Mouse (Mus musculus) frontal cortex, postnatal 14 days (tissue): ENCODE results near the gene Tesc.

Experiments
- DNase-seq, 2 experiments: peaks; one replicate each; pipeline ENCODE4 v3.0.0; 2022; ENCODE audit warnings: low spot score in 2 of 2

Gene Tesc

GRCm38 (mm10) chr5:118027698-118028190 is at the start of gene Tesc:
Gene Tesc, plus strand, starts transcription at chr5:118027743.
- DNase-seq: no peak

- DNase-seq: no peak
These were observed 49.3 kb upstream of the Tesc start for GRCm38 (mm10) chr5:117978159-117978697.

GRCm38 (mm10) chr5:117979082-117979481 is 48.5 kb upstream of the Tesc start:
- no peak for DNase-seq

- DNase-seq: no peak
These were observed 46.6 kb upstream of the Tesc start for GRCm38 (mm10) chr5:117980921-117981320.

- no peak for DNase-seq
These were observed 45.6 kb upstream of the Tesc start for GRCm38 (mm10) chr5:117981943-117982342.

GRCm38 (mm10) chr5:117986327-117986726 is 41.2 kb upstream of the Tesc start:
- DNase-seq: no peak

GRCm38 (mm10) chr5:117987891-117988290 is 39.7 kb upstream of the Tesc start:
- DNase-seq: no peak

- DNase-seq: no peak
These were observed 39.2 kb upstream of the Tesc start for GRCm38 (mm10) chr5:117988367-117988766.

GRCm38 (mm10) chr5:117989773-117990172 is 37.8 kb upstream of the Tesc start:
- no peak for DNase-seq

- DNase-seq: no peak
These were observed 36.6 kb upstream of the Tesc start for GRCm38 (mm10) chr5:117990957-117991356.

GRCm38 (mm10) chr5:117993550-117993949 is 34.0 kb upstream of the Tesc start:
- no peak for DNase-seq

- DNase-seq: no peak
These were observed 32.1 kb upstream of the Tesc start for GRCm38 (mm10) chr5:117995372-117995901.

- no peak for DNase-seq
These were observed 31.6 kb upstream of the Tesc start for GRCm38 (mm10) chr5:117995911-117996310.

GRCm38 (mm10) chr5:117996581-117996980 is 31.0 kb upstream of the Tesc start:
- DNase-seq: no peak

- no peak for DNase-seq
These were observed 30.0 kb upstream of the Tesc start for GRCm38 (mm10) chr5:117997434-117997970.

- no peak for DNase-seq
These were observed 28.5 kb upstream of the Tesc start for GRCm38 (mm10) chr5:117999061-117999460.

- no peak for DNase-seq
These were observed 28.0 kb upstream of the Tesc start for GRCm38 (mm10) chr5:117999584-117999983.

- DNase-seq: peak in 1 of 2 experiments; percentile 67
These were observed 25.5 kb upstream of the Tesc start for GRCm38 (mm10) chr5:118002059-118002458.

- DNase-seq: peak in 1 of 2 experiments; percentile 49
These were observed 22.9 kb upstream of the Tesc start for GRCm38 (mm10) chr5:118004619-118005018.

- no peak for DNase-seq
These were observed 21.8 kb upstream of the Tesc start for GRCm38 (mm10) chr5:118005728-118006127.

GRCm38 (mm10) chr5:118008344-118008743 is 19.2 kb upstream of the Tesc start:
- DNase-seq: no peak

GRCm38 (mm10) chr5:118010872-118011271 is 16.7 kb upstream of the Tesc start:
- DNase-seq: no peak

GRCm38 (mm10) chr5:118011796-118012195 is 15.7 kb upstream of the Tesc start:
- no peak for DNase-seq

GRCm38 (mm10) chr5:118015028-118015427 is 12.5 kb upstream of the Tesc start:
- no peak for DNase-seq
